Comparison of ENCODE assay signal across 13 mouse cellular contexts in the genomic region with DNA sequence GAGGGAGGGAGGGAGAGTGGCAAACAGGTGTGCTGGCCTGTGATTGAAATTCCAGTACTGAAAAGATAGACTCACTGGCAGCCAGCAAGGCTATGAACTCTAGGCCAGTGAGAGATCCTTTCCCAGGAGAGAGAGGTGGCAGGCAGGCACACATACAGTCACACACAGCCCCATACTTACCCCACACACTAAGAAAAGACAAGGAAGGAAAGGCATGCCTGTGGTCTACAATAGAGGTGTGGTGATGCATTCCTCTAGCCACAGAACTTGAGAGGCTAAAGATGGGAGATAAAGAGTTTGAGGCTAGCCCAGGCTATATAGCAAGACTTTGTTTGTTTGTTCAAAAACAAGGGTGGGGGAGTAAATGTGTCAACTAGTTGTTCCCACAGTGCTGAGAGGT. TPM values are rescaled to one million over a fixed set of nuclear protein-coding genes. Genes with fewer than 3 reads are reported as not detected.
DNase-seq lines count a peak whose midpoint lies in the region; ATAC-seq lines count a peak whose summit lies in the region.
"Had no signal": no experiment of that assay in that cellular context is flagged by ENCODE, and none has a peak within 500 bp of the region (broad histone marks: within the 10 kb centered on the region; RNA-seq: fewer than 3 reads in every experiment).

No protein-coding gene starts in this region.

- H3K9me3 ChIP-seq in forebrain, embryonic 10.5 days = no peaks in the 10 kb centered on the region
- no peaks in the 10 kb centered on the region for H3K9me3 ChIP-seq in forebrain, embryonic 11.5 days (ENCODE audit: control insufficient read depth, low read length)
- no peaks in the 10 kb centered on the region for H3K9me3 ChIP-seq in kidney, embryonic 16.5 days (ENCODE audit: low read length)
- no peaks in the 10 kb centered on the region for H3K9me3 ChIP-seq in liver, embryonic 12.5 days (replicated peaks)

- H3K4me3 ChIP-seq in forebrain, embryonic 10.5 days = no peak overlapping the region
- no peak overlapping the region for H3K4me3 ChIP-seq in forebrain, embryonic 11.5 days (ENCODE audit: low read depth, low read length)
- no peak overlapping the region for H3K4me3 ChIP-seq in kidney, embryonic 16.5 days (ENCODE audit: low read length)
- H3K4me3 ChIP-seq in liver, embryonic 12.5 days = no peak overlapping the region

- H3K4me1 ChIP-seq in forebrain, embryonic 10.5 days = peaks cover 36% of the 10 kb centered on the region
- peaks cover 1% of the 10 kb centered on the region; the same call in 1 of the 2 replicates for H3K4me1 ChIP-seq in forebrain, embryonic 11.5 days (replicated peaks; ENCODE audit: control insufficient read depth, insufficient read depth, low read length)
- peaks cover 28% of the 10 kb centered on the region for H3K4me1 ChIP-seq in kidney, embryonic 16.5 days (ENCODE audit: insufficient read depth, low read length)
- peaks cover 17% of the 10 kb centered on the region; the same call in 1 of the 2 replicates for H3K4me1 ChIP-seq in liver, embryonic 12.5 days

- no peaks in the 10 kb centered on the region for H3K36me3 ChIP-seq in forebrain, embryonic 10.5 days (replicated peaks)
- no peaks in the 10 kb centered on the region for H3K36me3 ChIP-seq in forebrain, embryonic 11.5 days (ENCODE audit: control insufficient read depth, insufficient read depth, low read length)
- H3K36me3 ChIP-seq in kidney, embryonic 16.5 days (ENCODE audit: insufficient read depth, low read length) = no peaks in the 10 kb centered on the region
- H3K36me3 ChIP-seq in liver, embryonic 12.5 days = no peaks in the 10 kb centered on the region

- H3K27ac ChIP-seq in forebrain, embryonic 10.5 days = peak overlapping the region; percentile 36; the same call in 1 of the 2 replicates
- H3K27ac ChIP-seq in forebrain, embryonic 11.5 days (ENCODE audit: low read depth, low read length) = no peak overlapping the region
- peak overlapping the region; percentile 86 for H3K27ac ChIP-seq in kidney, embryonic 16.5 days (ENCODE audit: low read length)
- 0 out of 2 replicates have a peak overlapping the region, but pooled peaks have one; percentile 17 for H3K27ac ChIP-seq in liver, embryonic 12.5 days
- H3K27ac ChIP-seq: macrophage had no signal

- no peak overlapping the region for H3K9ac ChIP-seq in forebrain, embryonic 11.5 days (ENCODE audit: low read length)
- no peak overlapping the region for H3K9ac ChIP-seq in kidney, embryonic 16.5 days (replicated peaks; ENCODE audit: low read length)
- H3K9ac ChIP-seq in liver, embryonic 12.5 days = no peak overlapping the region

- DNase-seq in forebrain, embryonic 10.5 days (ENCODE audit: extremely low spot score, low spot score) = no peak
- no peak for DNase-seq in forebrain, embryonic 11.5 days (ENCODE audit: low spot score)
- no peak for DNase-seq in kidney, adult 11 months
- peak; percentile 39 for DNase-seq in fibroblast of lung, adult 2 months (ENCODE audit: low read depth)
- no peak for DNase-seq in retina, embryonic 14.5 days (ENCODE audit: low spot score)
- DNase-seq: adrenal gland, postnatal 36 days; cerebellum, adult 8-10 months; kidney, adult 18-20 months; right cerebral cortex, postnatal 4 days had no signal

- ATAC-seq in forebrain, embryonic 11.5 days (replicated peaks; ENCODE audit: low FRiP score) = no peak
- no peak for ATAC-seq in kidney, embryonic 16.5 days (ENCODE audit: low FRiP score, low TSS enrichment)
- ATAC-seq in liver, embryonic 12.5 days = no peak
- ATAC-seq in CD4-positive, CD25-positive, alpha-beta regulatory T cell, adult 4 months = no peak

- no peaks in the 10 kb centered on the region for H3K27me3 ChIP-seq in forebrain, embryonic 10.5 days (ENCODE audit: poor library complexity, severe bottlenecking)
- no peaks in the 10 kb centered on the region for H3K27me3 ChIP-seq in forebrain, embryonic 11.5 days (ENCODE audit: control insufficient read depth, insufficient read depth, low read length)
- H3K27me3 ChIP-seq in kidney, embryonic 16.5 days (ENCODE audit: insufficient read depth, low read length) = 0 out of 2 replicates have a peak, but pooled peaks cover 3% of the 10 kb centered on the region
- H3K27me3 ChIP-seq in liver, embryonic 12.5 days (replicated peaks) = no peaks in the 10 kb centered on the region

- H3K4me2 ChIP-seq in forebrain, embryonic 11.5 days (ENCODE audit: low read depth, low read length, severe bottlenecking) = no peak overlapping the region
- no peak overlapping the region for H3K4me2 ChIP-seq in kidney, embryonic 16.5 days (replicated peaks; ENCODE audit: low read depth, low read length)
- H3K4me2 ChIP-seq in liver, embryonic 12.5 days = no peak overlapping the region

RNA-seq across cellular contexts. Expression of a gene that starts 13.5 kb away (rescaled TPM):
- 50.2 and 55.6 TPM in 2 replicates for polyA plus RNA-seq in forebrain, embryonic 10.5 days (2016; fragmentation: Nextera tagmentation; extraction: Ambion mirVana)
- polyA plus RNA-seq in forebrain, embryonic 11.5 days (2014; fragmentation: Nextera tagmentation; extraction: Ambion mirVana) = 45.2 and 46.6 TPM in 2 replicates
- 147 and 148 TPM in 2 replicates for polyA plus RNA-seq in kidney, embryonic 16.5 days (2015; fragmentation: Nextera tagmentation; extraction: Ambion mirVana)
- polyA plus RNA-seq in liver, embryonic 12.5 days (2016; fragmentation: Nextera tagmentation; extraction: Ambion mirVana) = 24.1 and 24.2 TPM in 2 replicates
- 1 to 10 TPM; 1.1 to 5.1 TPM for polyA plus RNA-seq in CD4-positive, CD25-positive, alpha-beta regulatory T cell, adult 4 months (2017; shearing (Covaris generic))
